Mouse (Mus musculus) liver, embryonic 12.5 days (tissue): ENCODE measurements around the gene Pabpn1l. TPM values are rescaled to one million over a fixed set of nuclear protein-coding genes. Genes with fewer than 3 reads are reported as not detected.

Source experiments
- ATAC-seq: fragments of 200-750 bp; cut with Nextera tagmentation; 2 replicates; pipeline ENCODE4 v1.8.0; 2017; ENCODE audit warnings: moderate number of reproducible peaks, mild to moderate bottlenecking, moderate library complexity
- H3K27ac ChIP-seq: fragments of 300-500 bp; sonication (generic); 2 replicates; pipeline ENCODE4 v1.5.1; 2016; ENCODE audit warnings: mild to moderate bottlenecking
- H3K27me3 ChIP-seq: fragments of 300-500 bp; sonication (generic); replicated peaks from 2 replicates; pipeline ENCODE4 v1.6.1; 2016; ENCODE audit warnings: mild to moderate bottlenecking, moderate library complexity
- H3K36me3 ChIP-seq: fragments of 300-500 bp; sonication (generic); 2 replicates; pipeline ENCODE4 v1.6.1; 2016; ENCODE audit warnings: mild to moderate bottlenecking, moderate library complexity
- H3K4me1 ChIP-seq: fragments of 300-500 bp; sonication (generic); 2 replicates; pipeline ENCODE4 v1.6.1; 2016
- H3K4me2 ChIP-seq: fragments of 300-500 bp; sonication (generic); 2 replicates; pipeline ENCODE4 v1.6.1; 2016; ENCODE audit warnings: mild to moderate bottlenecking, moderate library complexity
- H3K4me3 ChIP-seq: fragments of 300-500 bp; sonication (generic); 2 replicates; pipeline ENCODE4 v1.5.1; 2016; ENCODE audit warnings: mild to moderate bottlenecking, moderate library complexity
- H3K9ac ChIP-seq: fragments of 300-500 bp; sonication (generic); 2 replicates; pipeline ENCODE4 v1.6.1; 2016; ENCODE audit warnings: mild to moderate bottlenecking, moderate library complexity
- H3K9me3 ChIP-seq: fragments of 300-500 bp; sonication (generic); replicated peaks from 2 replicates; pipeline ENCODE4 v1.6.1; 2016; ENCODE audit warnings: mild to moderate bottlenecking, moderate library complexity
- whole genome bisulfite sequencing: fragments of 180-500 bp; shearing (Covaris S2); methylation state at CpG from one replicate; pipeline ENCODE4 v1.1.7; 2016; ENCODE audit not compliant: insufficient replicate concordance; 5-methylcytosine and 5-hydroxymethylcytosine counted together
- polyA plus RNA-seq: library from polyadenylated mRNA; unstranded; fragments of >200 nt; fragmentation: Nextera tagmentation; extraction: Ambion mirVana; gene quantifications from 2 replicates; pipeline ENCODE4 v1.2.1, GENCODE M21; 2016

The Pabpn1l gene
- polyA plus RNA-seq, 1 experiment from 2014 or later: not detected

GRCm38 (mm10) chr8:122610612-122611277 lies 11.8 kb downstream of the Pabpn1l start:
- peaks cover 14% of the 10 kb centered on the region; the same call in 1 of the 2 replicates for H3K36me3 ChIP-seq
- H3K4me3 ChIP-seq: peak overlapping the region; percentile 83
- no peaks in the 10 kb centered on the region for H3K9me3 ChIP-seq
- H3K9ac ChIP-seq: peak overlapping the region; percentile 80
- ATAC-seq: peak; percentile 54; the same call in 1 of the 2 replicates
- H3K27ac ChIP-seq: peak overlapping the region; percentile 72
- H3K27me3 ChIP-seq: no peaks in the 10 kb centered on the region
- WGBS: 4% methylated on average over 20 of the region's 20 CpGs
- peaks cover 30% of the 10 kb centered on the region for H3K4me1 ChIP-seq
- H3K4me2 ChIP-seq: peak overlapping the region; percentile 98

- WGBS: 58% methylated on average over 4 of the region's 4 CpGs
- Histone ChIP-seq H3K27ac (no peak overlapping the region), H3K36me3 (peaks cover 11% of the 10 kb centered on the region; the same call in 1 of the 2 replicates), H3K9me3 (no peaks in the 10 kb centered on the region), H3K4me3 (peak overlapping the region; percentile 83; the same call in 1 of the 2 replicates), H3K9ac (no peak overlapping the region), H3K4me2 (peak overlapping the region; percentile 98), H3K27me3 (no peaks in the 10 kb centered on the region), H3K4me1 (peaks cover 30% of the 10 kb centered on the region)
- no peak for ATAC-seq
Observed at GRCm38 (mm10) chr8:122610209-122610608, 12.3 kb downstream of the Pabpn1l start.

- Histone ChIP-seq H3K4me1 (peaks cover 16% of the 10 kb centered on the region), H3K27me3 (no peaks in the 10 kb centered on the region), H3K9me3 (no peaks in the 10 kb centered on the region), H3K9ac (no peak overlapping the region), H3K4me2 (no peak overlapping the region), H3K36me3 (no peaks in the 10 kb centered on the region), H3K27ac (no peak overlapping the region), H3K4me3 (no peak overlapping the region)
- no peak for ATAC-seq
- WGBS: 82% methylated on average over 11 of the region's 12 CpGs
Observed at GRCm38 (mm10) chr8:122606810-122607209, 15.7 kb downstream of the Pabpn1l start.

GRCm38 (mm10) chr8:122605367-122605766 lies 17.2 kb downstream of the Pabpn1l start:
- WGBS: 68% methylated on average over 4 of the region's 4 CpGs
- no peak for ATAC-seq
- no peak overlapping the region for H3K4me3 ChIP-seq
- H3K9ac ChIP-seq: no peak overlapping the region
- no peaks in the 10 kb centered on the region for H3K27me3 ChIP-seq
- H3K9me3 ChIP-seq: no peaks in the 10 kb centered on the region
- no peaks in the 10 kb centered on the region for H3K36me3 ChIP-seq
- no peak overlapping the region for H3K4me2 ChIP-seq
- peaks cover 7% of the 10 kb centered on the region for H3K4me1 ChIP-seq
- H3K27ac ChIP-seq: no peak overlapping the region

GRCm38 (mm10) chr8:122604640-122605039 lies 17.9 kb downstream of the Pabpn1l start:
- Histone ChIP-seq H3K36me3 (no peaks in the 10 kb centered on the region), H3K9ac (no peak overlapping the region), H3K27ac (no peak overlapping the region), H3K9me3 (no peaks in the 10 kb centered on the region), H3K27me3 (no peaks in the 10 kb centered on the region), H3K4me2 (no peak overlapping the region), H3K4me3 (no peak overlapping the region), H3K4me1 (0 out of 2 replicates have a peak, but pooled peaks cover 6% of the 10 kb centered on the region)
- 27% methylated on average over 1 of the region's 1 CpGs for WGBS
- no peak for ATAC-seq

- Histone ChIP-seq H3K27me3 (no peaks in the 10 kb centered on the region), H3K9ac (no peak overlapping the region), H3K4me1 (no peaks in the 10 kb centered on the region), H3K36me3 (no peaks in the 10 kb centered on the region), H3K9me3 (no peaks in the 10 kb centered on the region), H3K4me2 (no peak overlapping the region), H3K27ac (no peak overlapping the region), H3K4me3 (no peak overlapping the region)
- no peak for ATAC-seq
- WGBS: 78% methylated on average over 9 of the region's 9 CpGs
Observed at GRCm38 (mm10) chr8:122600666-122601065, 21.9 kb downstream of the Pabpn1l start.

GRCm38 (mm10) chr8:122596031-122596430 lies 26.5 kb downstream of the Pabpn1l start:
- no peak overlapping the region for H3K9ac ChIP-seq
- peaks cover 5% of the 10 kb centered on the region; the same call in 1 of the 2 replicates for H3K27me3 ChIP-seq
- no peaks in the 10 kb centered on the region for H3K9me3 ChIP-seq
- H3K4me2 ChIP-seq: no peak overlapping the region
- H3K4me1 ChIP-seq: peaks cover 21% of the 10 kb centered on the region
- H3K36me3 ChIP-seq: no peaks in the 10 kb centered on the region
- H3K27ac ChIP-seq: no peak overlapping the region
- ATAC-seq: no peak
- 35% methylated on average over 4 of the region's 4 CpGs for WGBS
- H3K4me3 ChIP-seq: no peak overlapping the region

GRCm38 (mm10) chr8:122593783-122594507 lies 28.6 kb downstream of the Pabpn1l start:
- 76% methylated on average over 19 of the region's 19 CpGs for WGBS
- Histone ChIP-seq H3K36me3 (no peaks in the 10 kb centered on the region), H3K9me3 (no peaks in the 10 kb centered on the region), H3K27me3 (peaks cover 5% of the 10 kb centered on the region; the same call in 1 of the 2 replicates), H3K27ac (0 out of 2 replicates have a peak overlapping the region, but pooled peaks have one; percentile 25), H3K4me2 (no peak overlapping the region), H3K9ac (no peak overlapping the region), H3K4me1 (peaks cover 21% of the 10 kb centered on the region), H3K4me3 (no peak overlapping the region)
- no peak for ATAC-seq

- Histone ChIP-seq H3K27me3 (peaks cover 5% of the 10 kb centered on the region; the same call in 1 of the 2 replicates), H3K4me2 (no peak overlapping the region), H3K36me3 (no peaks in the 10 kb centered on the region), H3K4me1 (peaks cover 21% of the 10 kb centered on the region), H3K9ac (no peak overlapping the region), H3K27ac (0 out of 2 replicates have a peak overlapping the region, but pooled peaks have one; percentile 25), H3K9me3 (no peaks in the 10 kb centered on the region), H3K4me3 (no peak overlapping the region)
- ATAC-seq: peak; percentile 40; the same call in 1 of the 2 replicates
- 38% methylated on average over 12 of the region's 12 CpGs for WGBS
Observed at GRCm38 (mm10) chr8:122593240-122593639, 29.3 kb downstream of the Pabpn1l start.

- no peak overlapping the region for H3K27ac ChIP-seq
- 0 out of 2 replicates have a peak, but pooled peaks cover 12% of the 10 kb centered on the region for H3K4me1 ChIP-seq
- H3K4me3 ChIP-seq: no peak overlapping the region
- peaks cover 5% of the 10 kb centered on the region; the same call in 1 of the 2 replicates for H3K27me3 ChIP-seq
- WGBS: 76% methylated on average over 10 of the region's 10 CpGs
- no peak overlapping the region for H3K9ac ChIP-seq
- H3K9me3 ChIP-seq: no peaks in the 10 kb centered on the region
- H3K36me3 ChIP-seq: no peaks in the 10 kb centered on the region
- no peak for ATAC-seq
- no peak overlapping the region for H3K4me2 ChIP-seq
Observed at GRCm38 (mm10) chr8:122586749-122587148, 35.8 kb downstream of the Pabpn1l start.

- no peak overlapping the region for H3K27ac ChIP-seq
- 0 out of 2 replicates have a peak, but pooled peaks cover 12% of the 10 kb centered on the region for H3K4me1 ChIP-seq
- H3K9ac ChIP-seq: no peak overlapping the region
- H3K9me3 ChIP-seq: no peaks in the 10 kb centered on the region
- H3K4me2 ChIP-seq: no peak overlapping the region
- H3K36me3 ChIP-seq: no peaks in the 10 kb centered on the region
- peaks cover 5% of the 10 kb centered on the region; the same call in 1 of the 2 replicates for H3K27me3 ChIP-seq
- 65% methylated on average over 7 of the region's 7 CpGs for WGBS
- ATAC-seq: no peak
- no peak overlapping the region for H3K4me3 ChIP-seq
Observed at GRCm38 (mm10) chr8:122586171-122586570, 36.4 kb downstream of the Pabpn1l start.

- Histone ChIP-seq H3K36me3 (no peaks in the 10 kb centered on the region), H3K4me3 (no peak overlapping the region), H3K9me3 (no peaks in the 10 kb centered on the region), H3K9ac (no peak overlapping the region), H3K4me1 (0 out of 2 replicates have a peak, but pooled peaks cover 12% of the 10 kb centered on the region), H3K4me2 (no peak overlapping the region), H3K27me3 (peaks cover 5% of the 10 kb centered on the region; the same call in 1 of the 2 replicates), H3K27ac (no peak overlapping the region)
- ATAC-seq: no peak
- WGBS: 48% methylated on average over 14 of the region's 14 CpGs
Observed at GRCm38 (mm10) chr8:122585411-122585891, 37.1 kb downstream of the Pabpn1l start.
